Mouse (Mus musculus) lung, adult 2 months (tissue): Measurements from ENCODE around the gene Gm4788. TPM values are rescaled to one million over a fixed set of nuclear protein-coding genes. Genes with fewer than 3 reads are reported as not detected.
"Not testable (repeated sequence)": the region's sequence is repeated elsewhere in the genome, so short reads cannot be mapped to it uniquely, and the experiment has no call there.

Experiments used
- DNase-seq: peaks from one replicate; pipeline ENCODE4 v3.0.0; 2022
- H3K4me1 ChIP-seq: fragments of 200-500 bp; 2 replicates; pipeline ENCODE4 v1.6.1; 2011; ENCODE audit warnings: low read length; ENCODE audit not compliant: control insufficient read depth, insufficient read depth
- H3K4me3 ChIP-seq: fragments of 200-500 bp; replicated peaks from 2 replicates; pipeline ENCODE3; 2011; ENCODE audit warnings: low read depth, mild to moderate bottlenecking, control low read depth, low read length; ENCODE audit errors: extremely low read depth
- CTCF ChIP-seq: fragments of 200-500 bp; IDR thresholded peaks from 2 replicates; pipeline ENCODE4 v1.5.1; 2011; ENCODE audit warnings: mild to moderate bottlenecking, low read length, control low read depth; ENCODE audit not compliant: insufficient read depth
- POLR2A ChIP-seq: fragments of 200-500 bp; IDR thresholded peaks from 2 replicates; pipeline ENCODE4 v1.6.1; 2011; ENCODE audit warnings: low read depth, mild to moderate bottlenecking, control low read depth, low read length, borderline replicate concordance; ENCODE audit errors: extremely low read depth
- WGBS: fragments of 180-500 bp; shearing (Covaris S2); methylation state at CpG from one replicate; pipeline ENCODE4 v1.1.7; 2018; 5-methylcytosine and 5-hydroxymethylcytosine counted together
- polyA plus RNA-seq: library from polyadenylated mRNA; depleted of rRNA; stranded (reverse); fragments of >200 nt; gene quantifications from 2 replicates; pipeline ENCODE4 v1.2.3, GENCODE M21; 2012; rRNA removed

Gm4788 gene
- polyA plus RNA-seq, result not detected in 2 replicates

DNA sequence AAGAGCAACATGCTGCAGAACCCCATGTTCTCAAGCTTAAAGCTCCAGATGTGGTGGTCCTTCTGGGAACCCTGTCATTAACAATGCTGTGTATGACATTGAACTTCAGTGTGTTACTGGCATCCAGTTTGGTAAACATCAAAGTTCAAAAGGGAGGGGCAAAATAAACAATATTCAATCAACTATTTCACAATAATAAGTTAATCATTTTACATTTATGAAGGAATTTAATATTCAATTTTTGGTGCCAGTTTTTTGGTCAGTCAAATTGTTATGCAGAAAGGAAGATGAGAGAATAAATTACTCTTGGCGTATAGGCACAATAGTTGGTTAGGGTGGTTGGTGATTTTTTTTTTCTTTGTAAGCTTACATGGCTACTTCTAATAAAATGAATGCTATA lies at the start of gene Gm4788:
Gm4788 (minus strand) TSS at position 101 of the 400 bp plus-strand sequence.
- WGBS, result 96% methylated on average over 1 of the region's 1 CpGs
- Histone ChIP-seq H3K4me1 (no peaks in the 10 kb centered on the region), H3K4me3 (no peak within 1 kb of the TSS)
- no peak for DNase-seq
- no peak for TF ChIP-seq POLR2A
- TF ChIP-seq CTCF, result no peak

- TF ChIP-seq POLR2A, result no peak
- no peak for TF ChIP-seq CTCF
- Histone ChIP-seq H3K4me3 (no peak overlapping the region), H3K4me1 (no peaks in the 10 kb centered on the region)
- DNase-seq, result no peak
Measured at GRCm38 (mm10) chr1:139808594-139808993, 27.6 kb upstream of the Gm4788 start.

DNA sequence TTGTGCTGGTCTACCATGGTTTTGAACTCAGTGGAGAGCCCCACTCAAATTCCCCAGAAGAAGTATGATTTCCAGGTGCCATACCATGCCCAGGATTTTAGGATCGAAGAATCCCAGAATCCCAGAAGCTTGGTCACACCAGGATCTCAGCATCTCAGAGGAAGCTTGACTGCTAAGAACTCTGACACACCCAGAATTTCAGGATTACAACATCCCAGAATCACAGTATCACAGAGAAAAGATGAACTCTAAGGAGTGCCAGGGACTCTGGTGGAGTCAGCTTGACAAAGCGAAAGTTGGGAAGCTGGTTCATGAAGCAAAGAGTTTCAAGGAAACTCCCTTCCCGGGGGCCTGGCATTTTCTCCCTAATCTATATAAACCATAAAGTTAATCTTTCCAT lies 11.1 kb downstream of the Gm4788 start:
- H3K4me1 ChIP-seq, H3K4me3 ChIP-seq, DNase-seq: not testable (repeated sequence)
- WGBS, result 82% methylated on average over 3 of the region's 3 CpGs

DNA sequence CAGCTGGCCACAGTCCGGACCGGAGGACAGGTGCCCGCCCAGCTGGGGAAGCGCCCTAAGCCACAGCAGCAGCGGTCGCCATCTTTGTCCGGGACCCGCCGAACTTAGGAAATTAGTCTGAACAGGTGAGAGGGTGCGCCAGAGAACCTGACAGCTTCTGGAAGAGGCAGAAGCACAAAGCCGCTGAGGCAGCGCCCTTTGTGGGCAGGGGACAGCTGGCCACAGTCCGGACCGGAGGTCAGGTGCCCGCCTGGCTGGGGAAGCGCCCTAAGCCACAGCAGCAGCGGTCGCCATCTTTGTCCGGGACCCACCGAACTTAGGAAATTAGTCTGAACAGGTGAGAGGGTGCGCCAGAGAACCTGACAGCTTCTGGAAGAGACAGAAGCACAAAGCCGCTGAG lies 64.4 kb downstream of the Gm4788 start:
- not testable (repeated sequence) for H3K4me3 ChIP-seq, DNase-seq, H3K4me1 ChIP-seq
- 79% methylated on average over 12 of the region's 22 CpGs for WGBS

GRCm38 (mm10) chr1:139716249-139716648 lies 64.8 kb downstream of the Gm4788 start:
- not testable (repeated sequence) for H3K4me1 ChIP-seq, H3K4me3 ChIP-seq, DNase-seq
- 90% methylated on average over 9 of the region's 16 CpGs for WGBS

DNA sequence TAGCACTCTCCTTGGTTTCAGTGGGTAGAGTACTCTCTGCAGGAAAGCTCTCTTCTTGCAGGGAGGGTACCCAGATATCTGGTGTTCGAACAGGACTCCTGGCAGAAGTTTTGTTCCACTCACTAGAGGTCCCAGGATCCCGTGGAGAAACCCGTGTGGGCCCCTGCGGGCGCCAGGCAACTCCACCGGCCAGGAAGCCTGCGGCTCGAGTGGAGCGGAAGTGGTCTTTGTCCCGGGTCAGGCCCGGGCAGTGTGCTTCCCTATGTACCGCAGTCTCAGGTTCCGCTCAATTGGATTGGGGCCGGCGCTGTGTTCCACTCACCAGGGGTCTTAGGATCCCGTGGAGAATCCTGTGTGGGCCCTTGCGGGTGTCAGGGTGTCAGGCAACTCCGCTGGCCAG lies 131.1 kb downstream of the Gm4788 start:
- DNase-seq, H3K4me1 ChIP-seq, H3K4me3 ChIP-seq: not testable (repeated sequence)
- WGBS, result 84% methylated on average over 18 of the region's 18 CpGs

Other genes starting within 250 kb of the Gm4788 start
- not detected in 2 replicates for gene Cfhr1, start 221.0 kb downstream of the Gm4788 start, polyA plus RNA-seq
- 0.14 TPM in 1 of 2 replicates, not detected in the other for gene Cfhr2, start 77.5 kb upstream of the Gm4788 start, polyA plus RNA-seq